Mouse (Mus musculus) embryonic fibroblast, embryonic 13.5 days (primary cell): ENCODE results near the gene Timm29.

Source experiments
- CTCF ChIP-seq: IDR thresholded peaks from 2 replicates; pipeline ENCODE4 v1.5.1; 2011; ENCODE audit warnings: mild to moderate bottlenecking, control low read depth, low read length, moderate library complexity, borderline replicate concordance; ENCODE audit not compliant: insufficient read depth
- POLR2A ChIP-seq: IDR thresholded peaks from 2 replicates; pipeline ENCODE4 v1.6.1; 2011; ENCODE audit warnings: low read depth, mild to moderate bottlenecking, control low read depth, low read length, moderate library complexity

- TF ChIP-seq POLR2A (no peak), CTCF (no peak)
Measured at GRCm38 (mm10) chr9:21591831-21592702, 455 bp upstream of the Timm29 start.
